Mouse (Mus musculus) midbrain, postnatal 0 days (tissue): ENCODE data around the gene Zfp874a. TPM values are rescaled to one million over a fixed set of nuclear protein-coding genes. Genes with fewer than 3 reads are reported as not detected.
"Not testable (repeated sequence)": the region's sequence is repeated elsewhere in the genome, so short reads cannot be mapped to it uniquely, and the experiment has no call there.

ENCODE experiments used
- ATAC-seq: fragments of 200-750 bp; cut with Nextera tagmentation; 2 replicates; pipeline ENCODE4 v1.8.0; 2017; ENCODE audit warnings: moderate number of reproducible peaks, mild to moderate bottlenecking, moderate TSS enrichment, moderate library complexity; ENCODE audit not compliant: low FRiP score
- DNase-seq: peaks from one replicate; pipeline ENCODE4 v3.0.0-alpha.2; 2015; ENCODE audit warnings: low spot score
- H3K27ac ChIP-seq: fragments of 300-500 bp; sonication (generic); 2 replicates; pipeline ENCODE4 v1.5.1; 2014; ENCODE audit warnings: low read depth, mild to moderate bottlenecking, low read length, mixed read lengths
- H3K27me3 ChIP-seq: fragments of 300-500 bp; sonication (generic); 2 replicates; pipeline ENCODE4 v1.6.1; 2014; ENCODE audit warnings: low read length, control low read depth, mixed read lengths; ENCODE audit not compliant: insufficient read depth
- H3K36me3 ChIP-seq: fragments of 300-500 bp; sonication (generic); 2 replicates; pipeline ENCODE4 v1.6.1; 2014; ENCODE audit warnings: low read length, control low read depth, mixed read lengths; ENCODE audit not compliant: insufficient read depth
- H3K4me1 ChIP-seq: fragments of 300-500 bp; sonication (generic); 2 replicates; pipeline ENCODE4 v1.6.1; 2014; ENCODE audit warnings: mild to moderate bottlenecking, control low read depth, antibody characterized with exemption, low read length, mixed read lengths; ENCODE audit not compliant: insufficient read depth
- H3K4me2 ChIP-seq: fragments of 300-500 bp; sonication (generic); 2 replicates; pipeline ENCODE4 v1.6.1; 2014; ENCODE audit warnings: low read depth, mild to moderate bottlenecking, low read length, mixed read lengths; ENCODE audit not compliant: poor library complexity, severe bottlenecking
- H3K4me3 ChIP-seq: fragments of 300-500 bp; sonication (generic); 2 replicates; pipeline ENCODE4 v1.5.1; 2014; ENCODE audit warnings: low read depth, mild to moderate bottlenecking, low read length, moderate library complexity
- H3K9ac ChIP-seq: fragments of 300-500 bp; sonication (generic); replicated peaks from 2 replicates; pipeline ENCODE4 v1.6.1; 2014; ENCODE audit warnings: mild to moderate bottlenecking, low read length, moderate library complexity, mixed read lengths; ENCODE audit not compliant: poor library complexity, severe bottlenecking
- H3K9me3 ChIP-seq: fragments of 300-500 bp; sonication (generic); 2 replicates; pipeline ENCODE4 v1.6.1; 2016; ENCODE audit warnings: low read length, control low read depth
- CTCF ChIP-seq: IDR thresholded peaks from 2 replicates; pipeline ENCODE4 v1.5.1; 2016; ENCODE audit warnings: antibody characterized with exemption, mild to moderate bottlenecking
- WGBS: fragments of 180-500 bp; shearing (Covaris S2); extraction: QIAGEN DNeasy Blood & Tissue Kit; methylation state at CpG from one replicate; pipeline ENCODE4 v1.1.7; 2014; 5-methylcytosine and 5-hydroxymethylcytosine counted together
- polyA plus RNA-seq: library from polyadenylated mRNA; unstranded; fragments of >200 nt; fragmentation: Nextera tagmentation; extraction: Ambion mirVana; gene quantifications from 2 replicates; pipeline ENCODE4 v1.2.1, GENCODE M21; 2015
- total RNA-seq: library from RNA; depleted of rRNA; stranded (reverse); fragments of >200 nt; gene quantifications from 2 replicates; pipeline ENCODE4 v1.2.3, GENCODE M21; 2014

Zfp874a gene
- total and polyA plus RNA-seq, 2 experiments from 2014 or later = 3.9 to 4.7 TPM

DNA sequence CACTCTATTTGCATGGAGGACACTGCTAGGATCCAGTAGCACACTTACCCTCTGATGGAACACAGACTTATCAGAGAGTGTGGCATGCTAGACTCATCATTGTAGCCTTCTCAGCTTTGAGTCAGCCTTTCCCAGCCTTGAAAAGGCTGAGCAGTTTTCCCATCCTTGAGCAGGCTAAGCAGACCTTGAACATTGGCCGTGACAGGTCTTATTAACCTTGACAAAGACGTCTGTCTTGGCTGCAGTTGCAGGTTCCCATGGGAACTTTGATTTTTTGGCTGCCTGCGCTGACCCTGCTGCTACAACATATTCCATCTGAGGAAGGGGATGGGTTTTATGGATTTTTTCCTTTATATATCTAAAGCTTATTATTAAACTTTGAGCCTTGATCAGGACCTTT lies 23.3 kb downstream of the Zfp874a start:
- Histone ChIP-seq H3K4me1 (no peaks in the 10 kb centered on the region), H3K4me3 (no peak overlapping the region), H3K9ac (no peak overlapping the region), H3K27ac (no peak overlapping the region), H3K27me3 (no peaks in the 10 kb centered on the region), H3K4me2 (no peak overlapping the region), H3K36me3 (no peaks in the 10 kb centered on the region), H3K9me3 (no peaks in the 10 kb centered on the region)
- ATAC-seq (no peak), DNase-seq (no peak)
- no peak for TF ChIP-seq CTCF
- WGBS = 53% methylated on average over 3 of the region's 3 CpGs

DNA sequence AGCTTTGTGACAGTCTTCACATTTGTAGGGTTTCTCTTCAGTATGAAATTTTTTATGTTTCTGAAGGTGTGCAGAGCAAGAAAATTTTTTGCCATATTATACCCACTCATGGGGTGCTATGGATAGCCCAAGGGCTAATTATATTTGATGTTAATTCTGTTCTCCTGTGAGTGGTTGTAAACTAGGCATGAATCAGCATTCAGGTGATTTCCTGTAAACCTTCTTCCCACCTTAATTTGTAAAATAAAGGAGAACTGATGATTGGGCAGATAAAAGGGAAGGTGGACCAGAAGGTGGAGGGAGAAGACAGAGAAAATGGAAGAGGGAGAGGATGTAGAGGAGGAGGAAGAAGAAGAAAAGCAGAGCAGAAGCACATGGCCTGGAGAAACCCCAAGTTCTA lies 25.7 kb downstream of the Zfp874a start:
- not testable (repeated sequence) for H3K4me1 ChIP-seq, H3K9me3 ChIP-seq, H3K36me3 ChIP-seq, ATAC-seq, H3K9ac ChIP-seq, H3K27ac ChIP-seq, H3K4me3 ChIP-seq, DNase-seq, H3K27me3 ChIP-seq, H3K4me2 ChIP-seq

DNA sequence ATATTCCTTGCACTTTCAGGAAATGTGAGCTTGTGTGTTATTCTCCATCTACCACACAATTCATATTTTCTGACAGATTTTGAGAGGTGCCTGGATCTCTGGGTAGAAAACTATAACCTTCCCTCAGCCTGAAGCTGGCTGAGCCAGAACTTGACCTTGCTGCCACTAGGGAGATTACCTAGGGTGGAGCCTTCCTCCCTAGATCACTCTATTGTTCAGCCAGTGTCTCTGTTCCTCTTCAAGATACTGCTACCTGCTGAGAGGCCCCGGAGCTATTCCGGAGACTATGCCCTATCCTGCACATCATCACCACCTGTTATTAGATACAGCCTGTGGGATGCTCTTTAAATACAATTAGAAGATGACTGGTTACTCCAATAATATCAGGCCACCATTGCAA lies 28.9 kb downstream of the Zfp874a start:
- WGBS = 66% methylated on average over 2 of the region's 2 CpGs
- H3K4me2 ChIP-seq, ATAC-seq: not testable (repeated sequence)

DNA sequence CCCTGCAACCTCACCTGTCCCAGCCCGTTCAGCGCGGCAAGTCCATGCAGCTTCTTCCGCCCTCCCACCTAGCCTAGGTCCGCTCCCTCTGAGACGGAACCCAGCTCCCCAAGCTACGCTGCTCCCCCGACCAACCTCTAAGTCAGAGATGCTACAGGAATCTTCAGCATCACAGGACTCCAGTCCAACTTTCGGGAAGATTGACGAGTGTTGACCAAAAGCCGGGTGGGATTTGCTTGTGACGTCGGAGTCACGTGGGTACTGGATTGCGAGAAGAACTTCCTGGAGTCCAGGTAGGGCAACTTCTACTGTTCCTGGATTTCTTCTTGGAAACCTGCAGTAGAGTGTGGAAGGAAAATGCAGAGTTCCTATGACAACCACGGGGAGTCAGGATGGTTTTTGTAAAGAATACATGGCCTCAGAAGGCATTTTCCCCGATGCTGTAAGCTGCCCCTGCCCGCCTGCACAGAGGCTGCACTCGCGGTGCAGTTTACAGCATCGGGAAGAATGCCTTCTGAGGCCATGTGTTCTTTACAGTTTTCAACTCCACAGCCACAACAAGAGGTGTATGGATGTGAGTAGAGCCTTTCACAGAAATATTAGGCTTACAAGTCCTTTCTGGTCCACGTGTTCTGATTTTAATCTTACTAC lies 30.1 kb downstream of the Zfp874a start, which contains the start of gene Zfp459:
TSS of gene Zfp459 (minus strand) at position 212 of the 651 bp plus-strand sequence.
- no peaks in the 10 kb centered on the region for H3K9me3 ChIP-seq
- TF ChIP-seq CTCF = peak; percentile 8; the same call in 1 of the 2 replicates
- H3K27me3 ChIP-seq = no peaks in the 10 kb centered on the region
- peak within 1 kb of the TSS; percentile 33; the same call in 1 of the 2 replicates for H3K9ac ChIP-seq
- H3K4me1 ChIP-seq = no peaks in the 10 kb centered on the region
- H3K4me3 ChIP-seq = peak within 1 kb of the TSS; percentile 57
- peak within 1 kb of the TSS; percentile 86 for H3K4me2 ChIP-seq
- 2% methylated on average over 22 of the region's 22 CpGs for WGBS
- no peaks in the 10 kb centered on the region for H3K36me3 ChIP-seq
- ATAC-seq (peak; percentile 84), DNase-seq (peak; percentile 44)
- H3K27ac ChIP-seq = no peak within 1 kb of the TSS

More for the DNA sequence above, 28.9 kb downstream of the Zfp874a start:
- not testable (repeated sequence) for H3K9ac ChIP-seq, H3K4me1 ChIP-seq, H3K4me3 ChIP-seq, H3K27ac ChIP-seq, H3K36me3 ChIP-seq, DNase-seq, H3K9me3 ChIP-seq, H3K27me3 ChIP-seq

DNA sequence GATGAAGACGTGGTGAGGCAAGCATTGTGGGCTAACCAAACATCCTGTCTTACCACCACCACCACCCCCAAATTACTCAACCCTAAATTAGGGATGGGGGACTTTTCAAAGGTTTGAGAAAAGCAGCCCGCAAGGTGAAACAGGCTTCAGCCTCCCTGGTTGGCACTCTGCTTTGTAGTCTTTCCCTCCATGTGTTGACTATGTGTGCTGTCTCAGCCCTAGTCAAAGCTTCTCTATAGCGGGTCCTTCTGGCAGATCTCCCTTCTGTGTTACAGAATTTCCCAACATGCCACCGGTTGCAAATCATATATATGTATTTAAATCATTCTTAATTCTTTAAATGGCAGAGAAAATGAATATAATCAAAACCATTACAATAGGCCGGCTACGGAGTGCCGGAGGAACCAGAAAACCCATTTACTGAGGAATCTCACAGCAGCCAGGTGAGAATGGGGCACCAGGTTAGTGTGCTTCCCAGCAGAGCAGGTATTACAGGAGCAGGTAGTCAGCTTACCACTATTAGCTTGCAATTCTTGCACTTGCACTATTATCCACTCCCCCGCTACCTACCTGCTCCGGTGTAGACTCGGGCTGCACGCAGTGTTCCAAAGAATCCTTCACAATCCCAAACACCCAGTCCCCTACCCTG lies 30.7 kb downstream of the Zfp874a start:
- Histone ChIP-seq H3K4me1 (no peaks in the 10 kb centered on the region), H3K36me3 (no peaks in the 10 kb centered on the region), H3K4me2 (peak overlapping the region; percentile 86), H3K4me3 (peak overlapping the region; percentile 57), H3K9me3 (no peaks in the 10 kb centered on the region), H3K27ac (no peak overlapping the region), H3K9ac (peak overlapping the region; percentile 33; the same call in 1 of the 2 replicates), H3K27me3 (no peaks in the 10 kb centered on the region)
- no peak for TF ChIP-seq CTCF
- peak; percentile 73 for ATAC-seq
- DNase-seq = peak; percentile 12
- 35% methylated on average over 11 of the region's 11 CpGs for WGBS

DNA sequence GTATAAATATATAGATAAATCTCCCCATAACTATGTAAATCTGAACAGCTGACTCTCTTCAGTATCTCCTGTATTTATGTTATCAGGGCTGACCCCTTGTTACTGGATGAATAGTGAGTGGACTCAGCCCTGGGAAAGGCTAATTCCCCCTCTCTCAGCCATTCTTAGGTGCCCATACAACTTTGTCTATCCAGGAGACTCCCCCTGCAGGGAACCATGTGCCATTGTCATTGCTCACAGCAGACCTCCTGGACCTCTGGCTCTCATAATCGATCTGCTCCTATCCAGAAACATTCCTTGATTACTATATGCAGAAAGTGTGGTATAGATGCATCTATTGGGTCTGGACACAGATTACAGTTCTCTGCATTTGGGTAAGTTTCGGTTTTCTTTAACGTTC lies 34.6 kb downstream of the Zfp874a start:
- H3K27me3 ChIP-seq = no peaks in the 10 kb centered on the region
- DNase-seq (no peak), ATAC-seq (no peak)
- WGBS = 92% methylated on average over 3 of the region's 3 CpGs
- no peaks in the 10 kb centered on the region for H3K36me3 ChIP-seq
- no peak overlapping the region for H3K4me2 ChIP-seq
- H3K27ac ChIP-seq = no peak overlapping the region
- no peak overlapping the region for H3K9ac ChIP-seq
- no peak overlapping the region for H3K4me3 ChIP-seq
- TF ChIP-seq CTCF = no peak
- H3K4me1 ChIP-seq = no peaks in the 10 kb centered on the region
- no peaks in the 10 kb centered on the region for H3K9me3 ChIP-seq
